Mouse (Mus musculus) midbrain, postnatal 0 days (tissue): ENCODE measurements at regions not wholly inside any gene's neighbourhood (a gene's known extent, or its start where the extent isn't known, plus 50 kb on each side); places are given as distances from the start of the nearest gene placed in this dataset.
A peak's percentile ranks its signal among the peaks of the same experiment; 100 is the strongest.

Experiments
- ATAC-seq: fragments of 200-750 bp; cut with Nextera tagmentation; 2 replicates; pipeline ENCODE4 v1.8.0; 2017; ENCODE audit warnings: moderate number of reproducible peaks, mild to moderate bottlenecking, moderate TSS enrichment, moderate library complexity; ENCODE audit not compliant: low FRiP score
- DNase-seq: peaks from one replicate; pipeline ENCODE4 v3.0.0-alpha.2; 2015; ENCODE audit warnings: low spot score
- H3K27ac ChIP-seq: fragments of 300-500 bp; sonication (generic); 2 replicates; pipeline ENCODE4 v1.5.1; 2014; ENCODE audit warnings: low read depth, mild to moderate bottlenecking, low read length, mixed read lengths
- H3K27me3 ChIP-seq: fragments of 300-500 bp; sonication (generic); 2 replicates; pipeline ENCODE4 v1.6.1; 2014; ENCODE audit warnings: low read length, control low read depth, mixed read lengths; ENCODE audit not compliant: insufficient read depth
- H3K36me3 ChIP-seq: fragments of 300-500 bp; sonication (generic); 2 replicates; pipeline ENCODE4 v1.6.1; 2014; ENCODE audit warnings: low read length, control low read depth, mixed read lengths; ENCODE audit not compliant: insufficient read depth
- H3K4me1 ChIP-seq: fragments of 300-500 bp; sonication (generic); 2 replicates; pipeline ENCODE4 v1.6.1; 2014; ENCODE audit warnings: mild to moderate bottlenecking, control low read depth, antibody characterized with exemption, low read length, mixed read lengths; ENCODE audit not compliant: insufficient read depth
- H3K4me2 ChIP-seq: fragments of 300-500 bp; sonication (generic); 2 replicates; pipeline ENCODE4 v1.6.1; 2014; ENCODE audit warnings: low read depth, mild to moderate bottlenecking, low read length, mixed read lengths; ENCODE audit not compliant: poor library complexity, severe bottlenecking
- H3K4me3 ChIP-seq: fragments of 300-500 bp; sonication (generic); 2 replicates; pipeline ENCODE4 v1.5.1; 2014; ENCODE audit warnings: low read depth, mild to moderate bottlenecking, low read length, moderate library complexity
- H3K9ac ChIP-seq: fragments of 300-500 bp; sonication (generic); replicated peaks from 2 replicates; pipeline ENCODE4 v1.6.1; 2014; ENCODE audit warnings: mild to moderate bottlenecking, low read length, moderate library complexity, mixed read lengths; ENCODE audit not compliant: poor library complexity, severe bottlenecking
- H3K9me3 ChIP-seq: fragments of 300-500 bp; sonication (generic); 2 replicates; pipeline ENCODE4 v1.6.1; 2016; ENCODE audit warnings: low read length, control low read depth
- CTCF ChIP-seq: IDR thresholded peaks from 2 replicates; pipeline ENCODE4 v1.5.1; 2016; ENCODE audit warnings: antibody characterized with exemption, mild to moderate bottlenecking
- WGBS: fragments of 180-500 bp; shearing (Covaris S2); extraction: QIAGEN DNeasy Blood & Tissue Kit; methylation state at CpG from one replicate; pipeline ENCODE4 v1.1.7; 2014; 5-methylcytosine and 5-hydroxymethylcytosine counted together

DNA sequence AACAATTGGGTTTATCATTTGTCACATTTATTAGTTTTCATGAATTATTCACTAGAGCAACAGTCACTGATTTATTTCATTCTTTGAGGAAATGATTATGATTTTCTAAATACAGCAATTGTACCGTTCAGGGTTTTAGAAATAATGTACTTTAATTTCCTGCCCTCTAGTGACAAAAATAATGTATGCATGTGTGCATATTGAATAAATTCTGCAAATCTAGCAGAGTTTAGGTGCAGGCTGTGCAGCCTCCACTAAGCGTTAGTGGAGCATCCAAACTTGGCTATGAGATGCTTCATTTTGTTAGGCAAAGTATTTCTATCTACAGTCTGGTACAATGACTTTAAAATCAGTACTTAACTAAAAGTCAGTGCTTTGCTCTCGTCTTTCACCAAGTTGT is 642.1 kb upstream of the A830018L16Rik start:
- 63% methylated on average over 3 of the region's 3 CpGs for WGBS

GRCm38 (mm10) chr1:10794074-10794783 is 619.7 kb upstream of the A830018L16Rik start:
- Histone ChIP-seq H3K4me1 (no peaks in the 10 kb centered on the region), H3K36me3 (no peaks in the 10 kb centered on the region), H3K9ac (no peak overlapping the region), H3K27ac (no peak overlapping the region), H3K27me3 (no peaks in the 10 kb centered on the region), H3K4me2 (no peak overlapping the region), H3K9me3 (no peaks in the 10 kb centered on the region), H3K4me3 (no peak overlapping the region)
- no peak for TF ChIP-seq CTCF
- DNase-seq (peak; percentile 4), ATAC-seq (peak; percentile 72)
- 65% methylated on average over 6 of the region's 6 CpGs for WGBS

More for the DNA sequence above, 642.1 kb upstream of the A830018L16Rik start:
- H3K4me3 ChIP-seq = no peak overlapping the region
- H3K4me2 ChIP-seq = no peak overlapping the region
- peak; percentile 66 for DNase-seq
- no peaks in the 10 kb centered on the region for H3K36me3 ChIP-seq
- ATAC-seq = peak; percentile 60; the same call in 1 of the 2 replicates
- H3K27me3 ChIP-seq = no peaks in the 10 kb centered on the region
- no peaks in the 10 kb centered on the region for H3K9me3 ChIP-seq
- no peaks in the 10 kb centered on the region for H3K4me1 ChIP-seq
- TF ChIP-seq CTCF = peak; percentile 72
- no peak overlapping the region for H3K27ac ChIP-seq
- no peak overlapping the region for H3K9ac ChIP-seq

- 50% methylated on average over 6 of the region's 6 CpGs for WGBS
- peak; percentile 80 for TF ChIP-seq CTCF
- no peak overlapping the region for H3K4me3 ChIP-seq
- peak; percentile 66; the same call in 1 of the 2 replicates for ATAC-seq
- H3K4me1 ChIP-seq = no peaks in the 10 kb centered on the region
- H3K9me3 ChIP-seq = no peaks in the 10 kb centered on the region
- H3K4me2 ChIP-seq = no peak overlapping the region
- H3K27ac ChIP-seq = no peak overlapping the region
- no peak overlapping the region for H3K9ac ChIP-seq
- H3K36me3 ChIP-seq = no peaks in the 10 kb centered on the region
- DNase-seq = peak; percentile 85
- no peaks in the 10 kb centered on the region for H3K27me3 ChIP-seq
Observed at GRCm38 (mm10) chr1:10835653-10836415, 578.1 kb upstream of the A830018L16Rik start.

- Histone ChIP-seq H3K4me1 (no peaks in the 10 kb centered on the region), H3K9me3 (no peaks in the 10 kb centered on the region), H3K9ac (no peak overlapping the region), H3K4me2 (no peak overlapping the region), H3K4me3 (no peak overlapping the region), H3K27me3 (no peaks in the 10 kb centered on the region), H3K27ac (no peak overlapping the region), H3K36me3 (no peaks in the 10 kb centered on the region)
- DNase-seq = peak; percentile 51
- TF ChIP-seq CTCF = peak; percentile 74
- no peak; the same call in 1 of the 2 replicates for ATAC-seq
- WGBS = 78% methylated on average over 2 of the region's 2 CpGs
Observed at GRCm38 (mm10) chr1:10837180-10837579, 576.7 kb upstream of the A830018L16Rik start.

DNA sequence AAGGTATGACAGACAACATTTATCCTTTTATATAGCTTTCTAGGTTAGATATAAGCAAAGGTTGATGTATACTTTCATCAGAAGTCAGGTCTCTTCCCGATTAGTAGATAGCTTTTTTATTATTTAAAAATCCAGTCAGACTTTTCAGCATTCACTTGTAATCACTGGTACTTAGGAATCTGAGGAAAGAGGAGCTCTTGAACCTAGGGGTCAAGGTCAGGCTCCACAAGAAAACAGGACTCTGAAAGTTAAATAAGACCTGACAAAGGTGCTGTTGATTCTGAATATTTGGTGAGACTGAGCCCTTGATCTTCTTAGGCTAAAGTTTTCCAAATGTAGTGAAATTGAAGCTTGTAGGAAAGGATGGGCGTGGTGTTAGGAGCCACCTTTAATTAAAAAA is 561.0 kb upstream of the A830018L16Rik start:
- no peak overlapping the region for H3K27ac ChIP-seq
- no peak overlapping the region for H3K9ac ChIP-seq
- no peak for TF ChIP-seq CTCF
- H3K9me3 ChIP-seq = no peaks in the 10 kb centered on the region
- DNase-seq = no peak
- no peaks in the 10 kb centered on the region for H3K4me1 ChIP-seq
- H3K27me3 ChIP-seq = no peaks in the 10 kb centered on the region
- H3K4me2 ChIP-seq = no peak overlapping the region
- H3K36me3 ChIP-seq = no peaks in the 10 kb centered on the region
- WGBS = 76% methylated on average over 2 of the region's 2 CpGs
- ATAC-seq = no peak
- no peak overlapping the region for H3K4me3 ChIP-seq

DNA sequence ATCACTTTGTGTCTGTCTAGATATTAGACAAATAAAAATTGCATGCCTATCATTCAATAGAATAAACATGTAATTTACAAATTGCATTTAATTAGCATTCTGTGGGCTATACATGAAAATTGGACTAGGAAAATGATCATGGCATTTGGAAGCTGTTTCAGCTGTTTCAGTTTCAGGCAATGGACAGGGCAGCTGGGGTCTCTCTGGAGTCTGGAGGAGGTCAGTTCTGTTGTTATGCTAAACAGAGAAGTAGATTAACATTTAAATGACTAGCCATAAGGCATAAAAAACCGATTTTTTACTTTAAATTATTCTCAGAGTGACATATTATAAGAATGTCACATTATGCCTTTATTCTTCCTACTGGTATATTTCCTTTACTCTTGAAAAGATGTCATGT is 559.4 kb upstream of the A830018L16Rik start:
- H3K9ac ChIP-seq = no peak overlapping the region
- H3K36me3 ChIP-seq = no peaks in the 10 kb centered on the region
- TF ChIP-seq CTCF = no peak
- no peaks in the 10 kb centered on the region for H3K4me1 ChIP-seq
- no peaks in the 10 kb centered on the region for H3K9me3 ChIP-seq
- DNase-seq (no peak), ATAC-seq (no peak)
- no peak overlapping the region for H3K27ac ChIP-seq
- no peak overlapping the region for H3K4me3 ChIP-seq
- no peaks in the 10 kb centered on the region for H3K27me3 ChIP-seq
- no peak overlapping the region for H3K4me2 ChIP-seq
- 26% methylated on average over 1 of the region's 1 CpGs for WGBS
